Mouse (Mus musculus) ovary, postnatal 10 days (tissue): ENCODE measurements at regions not wholly inside any gene's neighbourhood (a gene's known extent, or its start where the extent isn't known, plus 50 kb on each side); places are given as distances from the start of the nearest gene placed in this dataset.
"Not testable (repeated sequence)": the region's sequence is repeated elsewhere in the genome, so short reads cannot be mapped to it uniquely, and the experiment has no call there.

Experiments used
- DNase-seq: peaks from one replicate; pipeline ENCODE4 v3.0.0; 2022; ENCODE audit warnings: low spot score

GRCm38 (mm10) chr2:78094921-78095320 lies 148.7 kb upstream of the Cwc22 start:
- DNase-seq: no peak

GRCm38 (mm10) chr2:78064321-78065037 lies 118.3 kb upstream of the Cwc22 start:
- no peak for DNase-seq

GRCm38 (mm10) chr2:78059801-78060416 lies 113.7 kb upstream of the Cwc22 start:
- no peak for DNase-seq

GRCm38 (mm10) chr2:78058988-78059387 lies 112.8 kb upstream of the Cwc22 start:
- DNase-seq: no peak

GRCm38 (mm10) chr2:78053910-78054309 lies 107.7 kb upstream of the Cwc22 start:
- no peak for DNase-seq

- DNase-seq: no peak
Measured at GRCm38 (mm10) chr2:78050542-78050941, 104.4 kb upstream of the Cwc22 start.

GRCm38 (mm10) chr2:78049248-78049874 lies 103.2 kb upstream of the Cwc22 start:
- DNase-seq: peak; percentile 55

GRCm38 (mm10) chr2:78048706-78049055 lies 102.5 kb upstream of the Cwc22 start:
- DNase-seq: no peak

- DNase-seq: no peak
Measured at GRCm38 (mm10) chr2:78048030-78048705, 102.0 kb upstream of the Cwc22 start.

- no peak for DNase-seq
Measured at GRCm38 (mm10) chr2:78027319-78027718, 81.1 kb upstream of the Cwc22 start.

GRCm38 (mm10) chr2:78026808-78027207 lies 80.6 kb upstream of the Cwc22 start:
- DNase-seq: no peak

GRCm38 (mm10) chr2:78025651-78026435 lies 79.7 kb upstream of the Cwc22 start:
- no peak for DNase-seq

GRCm38 (mm10) chr2:78024981-78025565 lies 78.9 kb upstream of the Cwc22 start:
- DNase-seq: no peak

GRCm38 (mm10) chr2:78023916-78024685 lies 77.9 kb upstream of the Cwc22 start:
- DNase-seq: no peak

GRCm38 (mm10) chr2:78023416-78023815 lies 77.2 kb upstream of the Cwc22 start:
- DNase-seq: no peak

GRCm38 (mm10) chr2:78022756-78023155 lies 76.6 kb upstream of the Cwc22 start:
- no peak for DNase-seq

- no peak for DNase-seq
Measured at GRCm38 (mm10) chr2:78021905-78022304, 75.7 kb upstream of the Cwc22 start.

GRCm38 (mm10) chr2:78021356-78021900 lies 75.3 kb upstream of the Cwc22 start:
- no peak for DNase-seq

GRCm38 (mm10) chr2:78020516-78020915 lies 74.3 kb upstream of the Cwc22 start:
- no peak for DNase-seq

- no peak for DNase-seq
Measured at GRCm38 (mm10) chr2:78019916-78020315, 73.7 kb upstream of the Cwc22 start.

GRCm38 (mm10) chr2:78012441-78012840 lies 66.3 kb upstream of the Cwc22 start:
- not testable (repeated sequence) for DNase-seq
